Mouse (Mus musculus) embryonic facial prominence, embryonic 15.5 days (tissue): ENCODE measurements at regions not wholly inside any gene's neighbourhood (a gene's known extent, or its start where the extent isn't known, plus 50 kb on each side); places are given as distances from the start of the nearest gene placed in this dataset.
A peak's percentile ranks its signal among the peaks of the same experiment; 100 is the strongest.

Experiments
- ATAC-seq: fragments of 200-750 bp; cut with Nextera tagmentation; 2 replicates; pipeline ENCODE4 v1.8.0; 2017; ENCODE audit warnings: low read depth, moderate TSS enrichment; ENCODE audit not compliant: insufficient number of reproducible peaks, low FRiP score, low TSS enrichment
- H3K27ac ChIP-seq: fragments of 300-500 bp; sonication (generic); replicated peaks from 2 replicates; pipeline ENCODE4 v1.5.1; 2015; ENCODE audit warnings: mild to moderate bottlenecking, inconsistent platforms
- H3K27me3 ChIP-seq: fragments of 300-500 bp; sonication (generic); 2 replicates; pipeline ENCODE4 v1.6.1; 2015; ENCODE audit warnings: inconsistent platforms
- H3K36me3 ChIP-seq: fragments of 300-500 bp; sonication (generic); 2 replicates; pipeline ENCODE4 v1.6.1; 2015; ENCODE audit warnings: mild to moderate bottlenecking, inconsistent platforms
- H3K4me1 ChIP-seq: fragments of 300-500 bp; sonication (generic); 2 replicates; pipeline ENCODE4 v1.6.1; 2015; ENCODE audit warnings: inconsistent platforms
- H3K4me2 ChIP-seq: fragments of 300-500 bp; sonication (generic); replicated peaks from 2 replicates; pipeline ENCODE4 v1.6.1; 2015; ENCODE audit warnings: mild to moderate bottlenecking, inconsistent platforms
- H3K4me3 ChIP-seq: fragments of 300-500 bp; sonication (generic); replicated peaks from 2 replicates; pipeline ENCODE4 v1.5.1; 2015; ENCODE audit warnings: mild to moderate bottlenecking, inconsistent platforms
- H3K9ac ChIP-seq: fragments of 300-500 bp; sonication (generic); 2 replicates; pipeline ENCODE4 v1.6.1; 2015; ENCODE audit warnings: inconsistent platforms
- H3K9me3 ChIP-seq: fragments of 300-500 bp; sonication (generic); replicated peaks from 2 replicates; pipeline ENCODE4 v1.6.1; 2016; ENCODE audit warnings: inconsistent platforms
- WGBS: fragments of 180-500 bp; shearing (Covaris S2); methylation state at CpG from one replicate; pipeline ENCODE4 v1.1.7; 2015; 5-methylcytosine and 5-hydroxymethylcytosine counted together

- whole genome bisulfite sequencing, result 59% methylated on average over 3 of the region's 3 CpGs
- no peaks in the 10 kb centered on the region for H3K27me3 ChIP-seq
- no peak for ATAC-seq
- H3K36me3 ChIP-seq, result no peaks in the 10 kb centered on the region
- H3K27ac ChIP-seq, result no peak overlapping the region
- H3K4me1 ChIP-seq, result no peaks in the 10 kb centered on the region
- H3K9me3 ChIP-seq, result no peaks in the 10 kb centered on the region
- H3K9ac ChIP-seq, result no peak overlapping the region
- no peak overlapping the region for H3K4me3 ChIP-seq
- no peak overlapping the region for H3K4me2 ChIP-seq
These were observed 541.2 kb downstream of the Plcl1 start for GRCm38 (mm10) chr1:55946786-55947549.

GRCm38 (mm10) chr1:55947618-55948283 is 542.0 kb downstream of the Plcl1 start:
- H3K4me3 ChIP-seq, result no peak overlapping the region
- 81% methylated on average over 5 of the region's 5 CpGs for WGBS
- H3K27ac ChIP-seq, result no peak overlapping the region
- H3K9me3 ChIP-seq, result no peaks in the 10 kb centered on the region
- no peak for ATAC-seq
- no peaks in the 10 kb centered on the region for H3K36me3 ChIP-seq
- no peaks in the 10 kb centered on the region for H3K4me1 ChIP-seq
- no peaks in the 10 kb centered on the region for H3K27me3 ChIP-seq
- no peak overlapping the region for H3K9ac ChIP-seq
- H3K4me2 ChIP-seq, result no peak overlapping the region

- no peak overlapping the region for H3K27ac ChIP-seq
- no peaks in the 10 kb centered on the region for H3K36me3 ChIP-seq
- no peak overlapping the region for H3K4me2 ChIP-seq
- WGBS, result 60% methylated on average over 4 of the region's 4 CpGs
- H3K4me3 ChIP-seq, result no peak overlapping the region
- H3K27me3 ChIP-seq, result no peaks in the 10 kb centered on the region
- no peaks in the 10 kb centered on the region for H3K4me1 ChIP-seq
- H3K9ac ChIP-seq, result no peak overlapping the region
- no peaks in the 10 kb centered on the region for H3K9me3 ChIP-seq
- ATAC-seq, result no peak
These were observed 543.9 kb downstream of the Plcl1 start for GRCm38 (mm10) chr1:55949606-55950005.

GRCm38 (mm10) chr1:55957804-55958445 is 552.2 kb downstream of the Plcl1 start:
- H3K27me3 ChIP-seq, result no peaks in the 10 kb centered on the region
- 0 out of 2 replicates have a peak, but pooled peaks cover 3% of the 10 kb centered on the region for H3K4me1 ChIP-seq
- WGBS, result 51% methylated on average over 11 of the region's 11 CpGs
- H3K9me3 ChIP-seq, result no peaks in the 10 kb centered on the region
- H3K36me3 ChIP-seq, result no peaks in the 10 kb centered on the region
- 0 out of 2 replicates have a peak overlapping the region, but pooled peaks have one; percentile 11 for H3K4me3 ChIP-seq
- H3K27ac ChIP-seq, result no peak overlapping the region
- H3K9ac ChIP-seq, result no peak overlapping the region
- H3K4me2 ChIP-seq, result peak overlapping the region; percentile 38
- ATAC-seq, result no peak

GRCm38 (mm10) chr1:55960291-55960690 is 554.6 kb downstream of the Plcl1 start:
- ATAC-seq, result no peak
- no peak overlapping the region for H3K9ac ChIP-seq
- H3K4me1 ChIP-seq, result 0 out of 2 replicates have a peak, but pooled peaks cover 3% of the 10 kb centered on the region
- H3K9me3 ChIP-seq, result no peaks in the 10 kb centered on the region
- H3K36me3 ChIP-seq, result no peaks in the 10 kb centered on the region
- no peak overlapping the region for H3K4me2 ChIP-seq
- H3K27me3 ChIP-seq, result no peaks in the 10 kb centered on the region
- no peak overlapping the region for H3K4me3 ChIP-seq
- H3K27ac ChIP-seq, result no peak overlapping the region
- WGBS, result 12% methylated on average over 6 of the region's 6 CpGs

- H3K4me2 ChIP-seq, result no peak overlapping the region
- H3K9me3 ChIP-seq, result no peaks in the 10 kb centered on the region
- H3K9ac ChIP-seq, result no peak overlapping the region
- H3K27ac ChIP-seq, result no peak overlapping the region
- H3K27me3 ChIP-seq, result no peaks in the 10 kb centered on the region
- no peak for ATAC-seq
- 84% methylated on average over 5 of the region's 5 CpGs for WGBS
- H3K4me3 ChIP-seq, result no peak overlapping the region
- H3K4me1 ChIP-seq, result no peaks in the 10 kb centered on the region
- H3K36me3 ChIP-seq, result no peaks in the 10 kb centered on the region
These were observed 558.1 kb downstream of the Plcl1 start for GRCm38 (mm10) chr1:55963867-55964266.

GRCm38 (mm10) chr1:55966273-55966672 is 560.6 kb downstream of the Plcl1 start:
- Histone ChIP-seq H3K27me3 (no peaks in the 10 kb centered on the region), H3K4me2 (no peak overlapping the region), H3K27ac (no peak overlapping the region), H3K9ac (no peak overlapping the region), H3K4me3 (no peak overlapping the region), H3K36me3 (no peaks in the 10 kb centered on the region), H3K9me3 (no peaks in the 10 kb centered on the region), H3K4me1 (no peaks in the 10 kb centered on the region)
- 90% methylated on average over 2 of the region's 2 CpGs for WGBS
- no peak for ATAC-seq

GRCm38 (mm10) chr1:55967869-55968268 is 562.1 kb downstream of the Plcl1 start:
- Histone ChIP-seq H3K27me3 (no peaks in the 10 kb centered on the region), H3K36me3 (no peaks in the 10 kb centered on the region), H3K4me3 (no peak overlapping the region), H3K4me2 (no peak overlapping the region), H3K9me3 (no peaks in the 10 kb centered on the region), H3K4me1 (no peaks in the 10 kb centered on the region), H3K9ac (no peak overlapping the region), H3K27ac (no peak overlapping the region)
- WGBS, result 86% methylated on average over 7 of the region's 7 CpGs
- ATAC-seq, result no peak

GRCm38 (mm10) chr1:55977796-55978195 is 572.1 kb downstream of the Plcl1 start:
- WGBS, result 83% methylated on average over 3 of the region's 3 CpGs
- H3K36me3 ChIP-seq, result no peaks in the 10 kb centered on the region
- no peak for ATAC-seq
- no peaks in the 10 kb centered on the region for H3K9me3 ChIP-seq
- H3K4me1 ChIP-seq, result no peaks in the 10 kb centered on the region
- H3K4me2 ChIP-seq, result no peak overlapping the region
- no peaks in the 10 kb centered on the region for H3K27me3 ChIP-seq
- H3K27ac ChIP-seq, result no peak overlapping the region
- H3K4me3 ChIP-seq, result no peak overlapping the region
- H3K9ac ChIP-seq, result no peak overlapping the region

GRCm38 (mm10) chr1:55983522-55984066 is 577.9 kb downstream of the Plcl1 start:
- no peak overlapping the region for H3K4me2 ChIP-seq
- no peaks in the 10 kb centered on the region for H3K27me3 ChIP-seq
- H3K27ac ChIP-seq, result no peak overlapping the region
- no peaks in the 10 kb centered on the region for H3K4me1 ChIP-seq
- H3K9ac ChIP-seq, result no peak overlapping the region
- no peaks in the 10 kb centered on the region for H3K9me3 ChIP-seq
- no peak for ATAC-seq
- H3K4me3 ChIP-seq, result no peak overlapping the region
- 71% methylated on average over 5 of the region's 5 CpGs for WGBS
- no peaks in the 10 kb centered on the region for H3K36me3 ChIP-seq

- no peaks in the 10 kb centered on the region for H3K27me3 ChIP-seq
- no peaks in the 10 kb centered on the region for H3K36me3 ChIP-seq
- H3K9ac ChIP-seq, result no peak overlapping the region
- no peak for ATAC-seq
- no peak overlapping the region for H3K4me2 ChIP-seq
- H3K4me1 ChIP-seq, result no peaks in the 10 kb centered on the region
- H3K27ac ChIP-seq, result no peak overlapping the region
- no peaks in the 10 kb centered on the region for H3K9me3 ChIP-seq
- H3K4me3 ChIP-seq, result no peak overlapping the region
- 41% methylated on average over 6 of the region's 6 CpGs for WGBS
These were observed 591.4 kb downstream of the Plcl1 start for GRCm38 (mm10) chr1:55997074-55997473.
